8 mouse cellular contexts compared by ENCODE assay signal in genomic region chr5:96854350-96854749, GRCm38 (mm10).
A peak's percentile ranks its signal among the peaks of the same experiment; 100 is the strongest.
DNase-seq lines count a peak whose midpoint lies in the region; ATAC-seq and TF ChIP-seq lines count a peak whose summit lies in the region.
"Had no signal": no experiment of that assay in that cellular context is flagged by ENCODE, and none has a peak within 500 bp of the region (broad histone marks: within the 10 kb centered on the region; RNA-seq: fewer than 3 reads in every experiment).

No protein-coding gene starts in this region.

- no peaks in the 10 kb centered on the region for H3K36me3 ChIP-seq in intestine, postnatal 0 days (ENCODE audit: control insufficient read depth, insufficient read depth)
- no peaks in the 10 kb centered on the region for H3K36me3 ChIP-seq in intestine, embryonic 16.5 days (ENCODE audit: control insufficient read depth, insufficient read depth, low read length)
- H3K36me3 ChIP-seq in midbrain, postnatal 0 days (ENCODE audit: insufficient read depth, low read length) = no peaks in the 10 kb centered on the region
- H3K36me3 ChIP-seq in midbrain, embryonic 16.5 days (ENCODE audit: control insufficient read depth, insufficient read depth, low read length) = no peaks in the 10 kb centered on the region
- H3K36me3 ChIP-seq: forebrain, embryonic 10.5 days had no signal

- no peak overlapping the region for H3K4me2 ChIP-seq in intestine, postnatal 0 days (replicated peaks; ENCODE audit: low read depth)
- H3K4me2 ChIP-seq in intestine, embryonic 16.5 days (ENCODE audit: low read depth, low read length) = no peak overlapping the region
- no peak overlapping the region for H3K4me2 ChIP-seq in midbrain, postnatal 0 days (ENCODE audit: low read depth, low read length, poor library complexity, severe bottlenecking)
- no peak overlapping the region for H3K4me2 ChIP-seq in midbrain, embryonic 16.5 days (ENCODE audit: low read length)

- no peak overlapping the region for H3K4me3 ChIP-seq in intestine, postnatal 0 days (ENCODE audit: low read depth, low read length)
- H3K4me3 ChIP-seq in intestine, embryonic 16.5 days (ENCODE audit: low read length) = no peak overlapping the region
- H3K4me3 ChIP-seq in midbrain, postnatal 0 days (ENCODE audit: low read depth, low read length) = no peak overlapping the region
- H3K4me3 ChIP-seq in midbrain, embryonic 16.5 days (ENCODE audit: low read depth, low read length) = no peak overlapping the region
- H3K4me3 ChIP-seq: forebrain, embryonic 10.5 days had no signal

- no peaks in the 10 kb centered on the region for H3K9me3 ChIP-seq in intestine, postnatal 0 days (ENCODE audit: control insufficient read depth)
- no peaks in the 10 kb centered on the region for H3K9me3 ChIP-seq in intestine, embryonic 16.5 days (ENCODE audit: control insufficient read depth, low read length)
- H3K9me3 ChIP-seq in midbrain, postnatal 0 days (ENCODE audit: low read length) = no peaks in the 10 kb centered on the region
- no peaks in the 10 kb centered on the region for H3K9me3 ChIP-seq in midbrain, embryonic 16.5 days (replicated peaks; ENCODE audit: control insufficient read depth, low read length, poor library complexity, severe bottlenecking)
- H3K9me3 ChIP-seq: forebrain, embryonic 10.5 days had no signal

- no peaks in the 10 kb centered on the region for H3K4me1 ChIP-seq in intestine, postnatal 0 days (replicated peaks; ENCODE audit: control insufficient read depth, insufficient read depth, low read length)
- H3K4me1 ChIP-seq in intestine, embryonic 16.5 days (ENCODE audit: control insufficient read depth, insufficient read depth, low read length) = no peaks in the 10 kb centered on the region
- no peaks in the 10 kb centered on the region for H3K4me1 ChIP-seq in midbrain, postnatal 0 days (ENCODE audit: insufficient read depth, low read length)
- no peaks in the 10 kb centered on the region for H3K4me1 ChIP-seq in midbrain, embryonic 16.5 days (ENCODE audit: control insufficient read depth, insufficient read depth, low read length)
- H3K4me1 ChIP-seq: forebrain, embryonic 10.5 days had no signal

- no peak overlapping the region for H3K27ac ChIP-seq in intestine, postnatal 0 days (ENCODE audit: low read depth, low read length)
- H3K27ac ChIP-seq in intestine, embryonic 16.5 days (ENCODE audit: low read length) = no peak overlapping the region
- H3K27ac ChIP-seq in midbrain, postnatal 0 days (ENCODE audit: low read depth, low read length) = no peak overlapping the region
- no peak overlapping the region for H3K27ac ChIP-seq in midbrain, embryonic 16.5 days (ENCODE audit: low read length)
- H3K27ac ChIP-seq: forebrain, embryonic 10.5 days had no signal

- ATAC-seq in intestine, postnatal 0 days = no peak
- no peak for ATAC-seq in intestine, embryonic 16.5 days
- ATAC-seq in midbrain, postnatal 0 days (ENCODE audit: low FRiP score) = no peak
- no peak for ATAC-seq in midbrain, embryonic 16.5 days
- ATAC-seq in common myeloid progenitor, adult 5-6 weeks (replicated peaks; ENCODE audit: low read depth, poor library complexity, severe bottlenecking) = peak; percentile 58; the same call in 1 of the 2 replicates
- ATAC-seq in megakaryocyte-erythroid progenitor cell, adult 5-6 weeks (replicated peaks; ENCODE audit: low FRiP score, low TSS enrichment, poor library complexity, severe bottlenecking) = no peak; the same call in 1 of the 2 replicates

- H3K9ac ChIP-seq in intestine, postnatal 0 days (ENCODE audit: low read depth, low read length) = no peak overlapping the region
- no peak overlapping the region for H3K9ac ChIP-seq in intestine, embryonic 16.5 days (ENCODE audit: low read depth, low read length)
- no peak overlapping the region for H3K9ac ChIP-seq in midbrain, postnatal 0 days (replicated peaks; ENCODE audit: low read length, poor library complexity, severe bottlenecking)
- no peak overlapping the region for H3K9ac ChIP-seq in midbrain, embryonic 16.5 days (ENCODE audit: low read depth, low read length)

- DNase-seq in midbrain, postnatal 0 days (ENCODE audit: low spot score) = peak; percentile 44
- no peak for DNase-seq in layer of hippocampus, adult 9-10 months (ENCODE audit: low spot score)

- peak; percentile 72 for TF ChIP-seq CTCF in intestine, postnatal 0 days (IDR thresholded peaks at IDR 0.05; ENCODE audit: low read depth)
- peak; percentile 74 for TF ChIP-seq CTCF in midbrain, postnatal 0 days (IDR thresholded peaks at IDR 0.05)

- H3K27me3 ChIP-seq in intestine, postnatal 0 days (replicated peaks; ENCODE audit: control insufficient read depth, insufficient read depth, low read length) = no peaks in the 10 kb centered on the region
- no peaks in the 10 kb centered on the region for H3K27me3 ChIP-seq in intestine, embryonic 16.5 days (replicated peaks; ENCODE audit: control insufficient read depth, insufficient read depth, low read length)
- no peaks in the 10 kb centered on the region for H3K27me3 ChIP-seq in midbrain, postnatal 0 days (ENCODE audit: insufficient read depth, low read length)
- no peaks in the 10 kb centered on the region for H3K27me3 ChIP-seq in midbrain, embryonic 16.5 days (ENCODE audit: control insufficient read depth, insufficient read depth, low read depth, low read length)

- 61% methylated on average over 3 of the region's 3 CpGs for WGBS in intestine, postnatal 0 days
- WGBS in intestine, embryonic 16.5 days = 66% methylated on average over 3 of the region's 3 CpGs
- WGBS in midbrain, postnatal 0 days = 83% methylated on average over 3 of the region's 3 CpGs
- 81% methylated on average over 3 of the region's 3 CpGs for WGBS in midbrain, embryonic 16.5 days
